Mouse (Mus musculus): ENCODE measurements around the gene Pde8b.
A peak's percentile ranks its signal among the peaks of the same experiment; 100 is the strongest.

The Pde8b gene

GRCm38 (mm10) chr13:95020216-95020615, 229.9 kb downstream of the Pde8b start:
- no peak for DNase-seq (ENCODE audit: low read depth, low spot score)

DNA sequence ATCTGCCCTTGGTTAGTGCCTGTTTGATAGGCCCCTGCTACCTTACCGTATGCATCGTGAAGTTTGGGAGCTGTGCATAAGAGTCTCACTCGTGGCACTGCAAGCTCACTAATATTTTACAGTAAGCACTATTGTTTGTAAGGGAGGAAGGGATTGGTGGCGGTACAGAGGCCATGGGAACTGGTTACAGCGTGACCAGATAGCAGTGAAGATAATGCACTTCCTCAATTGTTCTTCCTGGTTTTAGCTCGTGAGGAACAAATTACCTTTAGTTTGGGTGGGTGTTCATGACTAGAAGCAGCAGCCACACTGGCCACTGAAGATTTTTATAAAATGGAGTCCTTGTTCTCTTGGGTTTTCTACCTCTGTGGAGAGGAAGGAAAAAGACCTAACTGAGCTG, 230.8 kb downstream of the Pde8b start:
- no peak for DNase-seq (ENCODE audit: low read depth, low spot score)

GRCm38 (mm10) chr13:95017916-95018315, 232.2 kb downstream of the Pde8b start:
- DNase-seq (ENCODE audit: low read depth, low spot score), result peak; percentile 74

GRCm38 (mm10) chr13:95017278-95017677, 232.9 kb downstream of the Pde8b start:
- DNase-seq (ENCODE audit: low read depth, low spot score), result no peak

- no peak for DNase-seq (ENCODE audit: low read depth, low spot score)
Observed at GRCm38 (mm10) chr13:95011546-95012257, 238.4 kb downstream of the Pde8b start.

DNA sequence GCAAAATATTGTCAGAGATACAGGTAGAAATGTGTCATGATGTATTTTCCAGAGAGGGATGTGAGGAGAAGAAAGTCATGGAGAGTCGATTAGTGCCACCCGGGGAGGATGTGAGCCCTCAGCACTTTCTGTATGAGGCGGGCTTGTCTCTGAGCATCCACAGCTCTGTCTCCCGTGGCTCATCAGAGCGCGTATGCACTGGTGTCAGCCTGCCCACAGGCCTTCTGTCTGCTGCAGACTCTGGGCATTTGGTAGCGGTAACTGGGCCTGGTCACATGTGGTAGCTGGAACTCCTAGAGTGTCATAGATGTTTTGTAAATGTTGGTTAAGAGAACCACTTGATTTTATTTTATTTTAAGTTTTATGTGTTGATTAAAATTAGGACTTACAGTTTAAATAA, 240.9 kb downstream of the Pde8b start:
- no peak for DNase-seq (ENCODE audit: low read depth, low spot score)

- no peak for DNase-seq (ENCODE audit: low read depth, low spot score)
Observed at GRCm38 (mm10) chr13:95007281-95007680, 242.9 kb downstream of the Pde8b start.

GRCm38 (mm10) chr13:94990516-94990915, 259.6 kb downstream of the Pde8b start:
- no peak for DNase-seq (ENCODE audit: low read depth, low spot score)

DNA sequence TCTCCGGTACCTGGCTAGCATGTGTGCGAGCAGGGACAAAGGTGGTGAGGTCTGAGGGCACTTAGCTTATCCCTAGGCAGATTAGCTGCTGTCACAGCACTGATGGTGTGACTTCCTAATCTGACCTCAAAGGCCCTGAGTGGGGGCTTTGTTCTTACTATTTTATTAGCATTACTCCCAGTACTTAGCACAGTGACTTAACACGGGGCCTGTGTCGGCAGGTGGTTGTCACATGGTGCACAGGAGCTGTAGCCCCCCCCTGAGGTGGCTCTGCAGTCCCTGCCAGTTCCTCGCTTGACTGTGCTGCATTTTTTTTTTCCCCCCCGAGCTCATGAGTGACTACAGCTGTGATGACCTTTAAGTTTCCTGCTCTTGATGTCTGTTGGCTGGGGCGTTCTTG, 271.1 kb downstream of the Pde8b start:
- DNase-seq (ENCODE audit: low read depth, low spot score), result no peak

GRCm38 (mm10) chr13:94976219-94977186, 273.6 kb downstream of the Pde8b start, which contains the start of gene Wdr41:
Gene Wdr41, plus strand, starts transcription at chr13:94976344.
- peak; percentile 94 for DNase-seq (ENCODE audit: low read depth, low spot score)

DNA sequence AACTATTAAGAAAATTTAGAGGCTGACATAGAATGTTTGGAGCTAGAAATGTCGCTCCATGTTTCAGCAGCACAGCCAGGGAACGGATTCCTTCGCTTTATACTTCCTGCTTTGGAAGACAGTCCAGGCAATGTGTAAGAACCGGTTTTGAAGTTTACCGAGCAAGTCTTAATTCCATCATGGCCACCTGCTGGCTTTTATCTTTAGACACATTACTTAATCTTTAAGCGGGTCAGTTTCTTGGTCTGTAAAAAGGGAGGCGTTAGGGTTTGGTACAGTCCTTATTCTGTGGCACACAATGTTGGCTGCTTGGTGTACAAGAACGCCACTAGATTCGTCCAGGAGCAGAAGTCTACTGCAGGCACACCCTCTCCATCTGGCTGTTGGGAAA, 274.3 kb downstream of the Pde8b start:
- no peak for DNase-seq (ENCODE audit: low read depth, low spot score)
